Mouse (Mus musculus) spleen, adult 2 months (tissue): ENCODE data around the gene Ptprg.

Experiments used
- CTCF ChIP-seq: fragments of 200-500 bp; IDR thresholded peaks from 2 replicates; pipeline ENCODE4 v1.5.1; 2011; ENCODE audit warnings: mild to moderate bottlenecking, inconsistent platforms; ENCODE audit not compliant: insufficient read depth, insufficient read length, insufficient replicate concordance; ENCODE audit errors: extremely low read depth
- POLR2A ChIP-seq: fragments of 200-500 bp; IDR thresholded peaks from 2 replicates; pipeline ENCODE4 v1.6.1; 2011; ENCODE audit warnings: low read depth, low read length, inconsistent platforms

DNA sequence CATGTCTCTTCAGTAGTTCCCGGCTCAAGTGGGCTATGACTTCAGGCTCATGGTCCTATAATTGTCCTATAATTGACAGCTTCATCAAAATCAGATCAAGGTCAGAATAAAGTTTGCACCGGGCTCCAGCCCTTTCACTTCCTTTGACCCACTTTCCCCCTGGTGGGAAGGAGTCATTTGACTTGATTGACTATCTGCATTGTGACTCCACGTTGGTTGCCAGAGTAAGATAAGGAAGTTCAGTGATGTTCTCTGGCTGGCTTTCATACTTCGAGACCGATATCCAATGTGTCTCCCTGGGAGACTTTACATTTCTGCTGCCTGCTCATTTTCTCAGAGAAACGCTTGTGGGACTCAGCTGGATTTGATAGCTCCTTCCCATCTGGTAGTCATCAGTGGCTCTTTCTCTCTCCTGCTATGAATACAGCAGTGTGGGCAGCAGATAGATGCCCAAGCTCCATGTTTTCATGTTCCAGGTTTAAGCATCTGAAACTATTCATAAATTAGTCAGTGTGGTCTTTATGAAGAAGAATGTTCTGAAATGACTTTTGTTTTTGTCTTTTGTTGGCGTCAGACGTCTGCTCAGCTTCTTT lies 318.5 kb downstream of the Ptprg start:
- TF ChIP-seq CTCF, result no peak
- TF ChIP-seq POLR2A, result no peak
